ENCODE assay signal across 8 mouse cellular contexts in the genomic region with DNA sequence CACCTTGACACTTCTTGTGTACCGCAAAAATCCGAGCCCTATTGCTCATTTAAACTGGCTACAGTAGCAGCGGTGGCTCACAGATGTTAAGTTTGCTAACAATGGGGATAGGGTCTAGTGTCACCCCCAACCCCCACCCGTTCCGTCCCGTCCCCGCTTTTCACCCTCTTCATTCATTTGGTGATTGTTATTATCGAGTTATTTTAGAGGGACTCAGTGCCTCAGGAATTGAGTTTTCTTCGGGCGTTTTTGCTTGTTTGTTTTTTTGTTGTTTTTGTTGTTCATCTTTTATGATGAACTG. TPM values are rescaled to one million over a fixed set of nuclear protein-coding genes. Genes with fewer than 3 reads are reported as not detected.
A peak's percentile ranks its signal among the peaks of the same experiment; 100 is the strongest.
DNase-seq lines count a peak whose midpoint lies in the region; ATAC-seq and TF ChIP-seq lines count a peak whose summit lies in the region.

No protein-coding gene starts in this region.

- peak overlapping the region; percentile 91 for H3K4me3 ChIP-seq in kidney, adult 2 months (ENCODE audit: insufficient read depth, low read depth, low read length)
- H3K4me3 ChIP-seq in G1E (ENCODE audit: low read depth, low read length) = peak overlapping the region; percentile 91
- H3K4me3 ChIP-seq in forebrain, postnatal 0 days (ENCODE audit: low read depth, low read length) = peak overlapping the region; percentile 85
- H3K4me3 ChIP-seq in macrophage (ENCODE audit: inconsistent target) = peak overlapping the region; percentile 96

- H3K27me3 ChIP-seq in kidney, adult 2 months (replicated peaks; ENCODE audit: control insufficient read depth, insufficient read depth, low read length) = no peaks in the 10 kb centered on the region
- H3K27me3 ChIP-seq in G1E (ENCODE audit: insufficient read depth, low read length) = no peaks in the 10 kb centered on the region
- no peaks in the 10 kb centered on the region for H3K27me3 ChIP-seq in forebrain, postnatal 0 days (ENCODE audit: insufficient read depth, low read length)

- peaks cover 54% of the 10 kb centered on the region for H3K79me2 ChIP-seq in macrophage (ENCODE audit: inconsistent target)

- TF ChIP-seq CTCF in kidney, adult 2 months (conservative IDR thresholded peaks at IDR 0.05; ENCODE audit: insufficient read depth, insufficient read length, low read depth, low read length) = no peak
- TF ChIP-seq CTCF in G1E (IDR thresholded peaks at IDR 0.05; ENCODE audit: low read depth, low read length) = no peak
- TF ChIP-seq CTCF in forebrain, postnatal 0 days (IDR thresholded peaks at IDR 0.05; ENCODE audit: low read depth) = no peak

- ATAC-seq in G1E (ENCODE audit: extremely low read depth, insufficient number of reproducible peaks, low FRiP score, poor library complexity, severe bottlenecking) = no peak
- peak; percentile 12; the same call in 1 of the 2 replicates for ATAC-seq in forebrain, postnatal 0 days
- ATAC-seq in activated CD4-positive, CD25-positive, alpha-beta regulatory T cell, adult 4 months = no peak

- peak overlapping the region; percentile 44 for H3K27ac ChIP-seq in kidney, adult 2 months (ENCODE audit: insufficient read depth, low read depth, low read length)
- peak overlapping the region; percentile 87 for H3K27ac ChIP-seq in forebrain, postnatal 0 days (ENCODE audit: low read depth, low read length)
- peak overlapping the region; percentile 75 for H3K27ac ChIP-seq in macrophage

- intact Hi-C loops in gastrocnemius, postnatal 14 days (cut with DNase I; ENCODE audit: low total_unique reads) = no loop called here

- H3K9me3 ChIP-seq in G1E (replicated peaks) = no peaks in the 10 kb centered on the region
- H3K9me3 ChIP-seq in forebrain, postnatal 0 days (ENCODE audit: low read length) = no peaks in the 10 kb centered on the region

- no peak for TF ChIP-seq POLR2A in kidney, adult 2 months (IDR thresholded peaks at IDR 0.05; ENCODE audit: low read depth, low read length)

- no peak for DNase-seq in kidney, adult 2 months
- no peak for DNase-seq in kidney, adult 11 months
- DNase-seq in G1E (ENCODE audit: low spot score) = no peak
- no peak for DNase-seq in forebrain, postnatal 0 days
- no peak for DNase-seq in cerebellum, adult 9-11 months
- no peak for DNase-seq in gastrocnemius, postnatal 14 days

- H3K4me2 ChIP-seq in forebrain, postnatal 0 days (ENCODE audit: low read depth) = peak overlapping the region; percentile 60

- peaks cover 2% of the 10 kb centered on the region; the same call in 1 of the 2 replicates for H3K36me3 ChIP-seq in kidney, adult 2 months (ENCODE audit: control insufficient read depth, insufficient read depth, low read length)
- peaks cover 23% of the 10 kb centered on the region for H3K36me3 ChIP-seq in G1E (replicated peaks)
- peaks cover 9% of the 10 kb centered on the region for H3K36me3 ChIP-seq in forebrain, postnatal 0 days (ENCODE audit: insufficient read depth)
- peaks cover 6% of the 10 kb centered on the region; the same call in 1 of the 2 replicates for H3K36me3 ChIP-seq in macrophage (ENCODE audit: inconsistent target)

- H3K4me1 ChIP-seq in kidney, adult 2 months (ENCODE audit: control insufficient read depth, insufficient read depth, low read length) = peaks cover 3% of the 10 kb centered on the region; the same call in 1 of the 2 replicates
- peaks cover 32% of the 10 kb centered on the region for H3K4me1 ChIP-seq in G1E (ENCODE audit: insufficient read depth, low read depth, low read length)
- peaks cover 14% of the 10 kb centered on the region; the same call in 1 of the 2 replicates for H3K4me1 ChIP-seq in forebrain, postnatal 0 days (ENCODE audit: insufficient read depth)

- WGBS in kidney, adult 2 months = 1% methylated on average over 10 of the region's 10 CpGs
- WGBS in forebrain, postnatal 0 days = 2% methylated on average over 10 of the region's 10 CpGs
- WGBS in macrophage (ENCODE audit: missing documents) = 0% methylated on average over 10 of the region's 10 CpGs

- peak overlapping the region; percentile 93 for H3K9ac ChIP-seq in forebrain, postnatal 0 days

RNA-seq across cellular contexts. Expression of a gene that starts 0.8 kb away (rescaled TPM):
- polyA plus RNA-seq in kidney, adult 2 months (2012; rRNA removed) = 0.69 and 1.2 TPM in 2 replicates
- total RNA-seq in G1E (2014; fragmentation: Nextera tagmentation) (109 and 114 TPM in 2 replicates), G1E (2017) (48.1 and 50.5 TPM in 2 replicates)
- polyA plus RNA-seq in G1E (2012) (4.1 and 6.3 TPM in 2 replicates), macrophage (2018) (3.0 to 4.1 TPM (median 3.9 TPM) in 3 replicates)
- total RNA-seq in forebrain, postnatal 0 days (2014; rRNA removed) = 28.2 and 39.7 TPM in 2 replicates
- 9.3 and 11.7 TPM in 2 replicates for polyA plus RNA-seq in forebrain, postnatal 0 days (2015; fragmentation: Nextera tagmentation; extraction: Ambion mirVana)
- 10 to 100 TPM; 16.1 to 62.2 (median 33.4) TPM for total RNA-seq in macrophage (2018; cell fraction: chromatin; rRNA removed)
- total RNA-seq in macrophage (2018; cell fraction: cytosol; rRNA removed) = 1 to 10 TPM; 3.0 to 6.2 (median 4.2) TPM
- total RNA-seq in macrophage (2018; cell fraction: nucleus; rRNA removed) = 10 to 100 TPM in 24 of 26 experiments, 1 to 10 TPM in 2; 7.3 to 35.5 (median 20.8) TPM
- 1 to 10 TPM; 2.7 to 3.6 TPM for total RNA-seq in gastrocnemius, postnatal 14 days (2021)
- 10 to 100 TPM; 14.0 to 16.8 TPM for polyA plus RNA-seq in activated CD4-positive, CD25-positive, alpha-beta regulatory T cell, adult 4 months (2017; shearing (Covaris generic))

RNA-seq across cellular contexts. Expression of a gene that starts 28.7 kb away (rescaled TPM):
- polyA plus RNA-seq in kidney, adult 2 months (2012; rRNA removed) = 8.8 and 11.7 TPM in 2 replicates
- total RNA-seq in G1E (2014; fragmentation: Nextera tagmentation) (115 and 120 TPM in 2 replicates), G1E (2017) (130 and 136 TPM in 2 replicates)
- polyA plus RNA-seq in G1E (2012) (1.9 and 2.7 TPM in 2 replicates), macrophage (2018) (43.6 to 53.1 TPM (median 46.5 TPM) in 3 replicates)
- 54.4 and 59.6 TPM in 2 replicates for total RNA-seq in forebrain, postnatal 0 days (2014; rRNA removed)
- 62.4 and 67.5 TPM in 2 replicates for polyA plus RNA-seq in forebrain, postnatal 0 days (2015; fragmentation: Nextera tagmentation; extraction: Ambion mirVana)
- total RNA-seq in macrophage (2018; cell fraction: chromatin; rRNA removed) = 100 to 1,000 TPM in 17 of 26 experiments, 10 to 100 TPM in 9; 58.4 to 146 (median 114) TPM
- 10 to 100 TPM; 34.7 to 52.1 (median 43.2) TPM for total RNA-seq in macrophage (2018; cell fraction: cytosol; rRNA removed)
- total RNA-seq in macrophage (2018; cell fraction: nucleus; rRNA removed) = 100 to 1,000 TPM in 1 of 26 experiments, 10 to 100 TPM in 25; 42.6 to 102 (median 61.9) TPM
- 10 to 100 TPM; 19.1 to 22.7 TPM for total RNA-seq in gastrocnemius, postnatal 14 days (2021)
- 10 to 100 TPM; 74.6 to 79.3 TPM for polyA plus RNA-seq in activated CD4-positive, CD25-positive, alpha-beta regulatory T cell, adult 4 months (2017; shearing (Covaris generic))
